Mouse (Mus musculus) MEL (cell line): ENCODE measurements around the gene Lmtk3.

Experiments
- CHD1 ChIP-seq: IDR thresholded peaks from 2 replicates; pipeline ENCODE4 v1.6.1; 2012; ENCODE audit warnings: low read depth, mild to moderate bottlenecking, inconsistent platforms, low read length, improper control_type of control experiment
- CHD2 ChIP-seq: IDR thresholded peaks from 2 replicates; pipeline ENCODE4 v1.6.1; 2011; ENCODE audit warnings: low read length, improper control_type of control experiment
- CTCF ChIP-seq, 3 experiments: IDR thresholded peaks in 2 of 3; conservative IDR thresholded peaks in 1 of 3; 2 replicates each; pipeline ENCODE4 v1.5.1; 2011 to 2012; ENCODE audit warnings: low read length in 3 of 3, low read depth in 2 of 3, mild to moderate bottlenecking in 2 of 3, improper control_type of control experiment in 1 of 3, inconsistent platforms in 1 of 3, mixed read lengths in 1 of 3, moderate library complexity in 1 of 3; ENCODE audit not compliant: control insufficient read depth in 1 of 3, insufficient read depth in 1 of 3, poor library complexity in 1 of 3, severe bottlenecking in 1 of 3
- EP300 ChIP-seq, 2 experiments: IDR thresholded peaks; 2 replicates each; pipeline ENCODE4 v1.6.1; 2011; ENCODE audit warnings: improper control_type of control experiment in 2 of 2, low read length in 2 of 2, low read depth in 1 of 2, mild to moderate bottlenecking in 1 of 2
- GATA1 ChIP-seq: IDR thresholded peaks from 2 replicates; pipeline ENCODE4 v1.6.1; 2011; ENCODE audit warnings: low read depth, low read length, improper control_type of control experiment
- MAX ChIP-seq: IDR thresholded peaks from 2 replicates; pipeline ENCODE4 v1.6.1; 2011; ENCODE audit warnings: low read length, improper control_type of control experiment
- POLR2A ChIP-seq, 2 experiments: IDR thresholded peaks; 2 replicates each; pipeline ENCODE4 v1.6.1; 2011 to 2012; ENCODE audit warnings: low read length in 2 of 2, mild to moderate bottlenecking in 2 of 2, control low read depth in 1 of 2, improper control_type of control experiment in 1 of 2, low read depth in 1 of 2, moderate library complexity in 1 of 2; ENCODE audit not compliant: control insufficient read depth in 1 of 2, insufficient read depth in 1 of 2, poor library complexity in 1 of 2
- POLR2AphosphoS2 ChIP-seq: IDR thresholded peaks from 2 replicates; pipeline ENCODE4 v1.6.1; 2011; ENCODE audit warnings: low read length, improper control_type of control experiment
- RAD21 ChIP-seq: IDR thresholded peaks from 2 replicates; pipeline ENCODE4 v1.6.1; 2011; ENCODE audit warnings: mild to moderate bottlenecking, low read depth, low read length, improper control_type of control experiment
- SMC3 ChIP-seq: IDR thresholded peaks from 2 replicates; pipeline ENCODE4 v1.6.1; 2011; ENCODE audit warnings: low read depth, low read length, improper control_type of control experiment
- ZC3H11A ChIP-seq: IDR thresholded peaks from 2 replicates; pipeline ENCODE4 v1.6.1; 2012; ENCODE audit warnings: low read depth, mild to moderate bottlenecking, inconsistent platforms, low read length, improper control_type of control experiment
- ZMIZ1 ChIP-seq: IDR thresholded peaks from 2 replicates; pipeline ENCODE4 v1.6.1; 2012; ENCODE audit warnings: low read depth, mild to moderate bottlenecking, inconsistent platforms, low read length, improper control_type of control experiment, moderate library complexity

GRCm38 (mm10) chr7:45779081-45779641 is 4.4 kb upstream of the Lmtk3 start:
- TF ChIP-seq EP300 (IDR thresholded peaks at IDR 0.05; ENCODE audit: low read depth in 1 of 2, low read length in 2 of 2): no peak
- no peak for TF ChIP-seq POLR2AphosphoS2
- TF ChIP-seq CHD2: no peak
- TF ChIP-seq RAD21: no peak
- no peak for TF ChIP-seq CTCF (IDR thresholded peaks at IDR 0.05 in 2 of 3, conservative IDR thresholded peaks at IDR 0.05 in 1 of 3; ENCODE audit: control insufficient read depth in 1 of 3, insufficient read depth in 1 of 3, low read depth in 2 of 3, low read length in 3 of 3, poor library complexity in 1 of 3, severe bottlenecking in 1 of 3)
- no peak for TF ChIP-seq MAX
- no peak for TF ChIP-seq ZC3H11A
- TF ChIP-seq ZMIZ1: no peak
- no peak for TF ChIP-seq POLR2A (IDR thresholded peaks at IDR 0.05; ENCODE audit: control insufficient read depth in 1 of 2, insufficient read depth in 1 of 2, low read depth in 1 of 2, low read length in 2 of 2, poor library complexity in 1 of 2)
- TF ChIP-seq CHD1: no peak
- no peak for TF ChIP-seq GATA1
- no peak for TF ChIP-seq SMC3
